Mouse (Mus musculus): ENCODE measurements around the gene Mak. TPM values are rescaled to one million over a fixed set of nuclear protein-coding genes. Genes with fewer than 3 reads are reported as not detected.

Gene Mak
- polyA plus RNA-seq, 1 experiment: not detected

- no peak for TF ChIP-seq POLR2A (IDR thresholded peaks at IDR 0.05; ENCODE audit: low read depth, low read length)
- TF ChIP-seq CTCF (IDR thresholded peaks at IDR 0.05; ENCODE audit: borderline replicate concordance, insufficient read depth, low read length): no peak
- no peak overlapping the region for H3K27ac ChIP-seq (ENCODE audit: insufficient read depth, low read length)
- H3K4me3 ChIP-seq (ENCODE audit: insufficient read depth, low read length): no peak overlapping the region
- H3K4me1 ChIP-seq (ENCODE audit: control insufficient read depth, insufficient read depth, low read length): no peaks in the 10 kb centered on the region
Observed at GRCm38 (mm10) chr13:41100031-41100430, 20.5 kb upstream of the Mak start.

- H3K4me1 ChIP-seq (ENCODE audit: control insufficient read depth, insufficient read depth, low read length): no peaks in the 10 kb centered on the region
- no peak overlapping the region for H3K27ac ChIP-seq (ENCODE audit: insufficient read depth, low read length)
- TF ChIP-seq CTCF (IDR thresholded peaks at IDR 0.05; ENCODE audit: borderline replicate concordance, insufficient read depth, low read length) (no peak), POLR2A (IDR thresholded peaks at IDR 0.05; ENCODE audit: low read depth, low read length) (no peak)
- H3K4me3 ChIP-seq (ENCODE audit: insufficient read depth, low read length): no peak overlapping the region
Observed at GRCm38 (mm10) chr13:41098325-41098724, 18.8 kb upstream of the Mak start.

GRCm38 (mm10) chr13:41097324-41098058 lies 18.0 kb upstream of the Mak start:
- H3K4me3 ChIP-seq (ENCODE audit: insufficient read depth, low read length): no peak overlapping the region
- no peak overlapping the region for H3K27ac ChIP-seq (ENCODE audit: insufficient read depth, low read length)
- no peak for TF ChIP-seq CTCF (IDR thresholded peaks at IDR 0.05; ENCODE audit: borderline replicate concordance, insufficient read depth, low read length)
- TF ChIP-seq POLR2A (IDR thresholded peaks at IDR 0.05; ENCODE audit: low read depth, low read length): no peak
- no peaks in the 10 kb centered on the region for H3K4me1 ChIP-seq (ENCODE audit: control insufficient read depth, insufficient read depth, low read length)

GRCm38 (mm10) chr13:41094160-41094559 lies 14.7 kb upstream of the Mak start:
- no peak overlapping the region for H3K4me3 ChIP-seq (ENCODE audit: insufficient read depth, low read length)
- TF ChIP-seq POLR2A (IDR thresholded peaks at IDR 0.05; ENCODE audit: low read depth, low read length) (no peak), CTCF (IDR thresholded peaks at IDR 0.05; ENCODE audit: borderline replicate concordance, insufficient read depth, low read length) (no peak)
- H3K4me1 ChIP-seq (ENCODE audit: control insufficient read depth, insufficient read depth, low read length): no peaks in the 10 kb centered on the region
- H3K27ac ChIP-seq (ENCODE audit: insufficient read depth, low read length): no peak overlapping the region

GRCm38 (mm10) chr13:41091271-41091670 lies 11.8 kb upstream of the Mak start:
- Histone ChIP-seq H3K4me3 (ENCODE audit: insufficient read depth, low read length) (no peak overlapping the region), H3K27ac (ENCODE audit: insufficient read depth, low read length) (no peak overlapping the region), H3K4me1 (ENCODE audit: control insufficient read depth, insufficient read depth, low read length) (no peaks in the 10 kb centered on the region)
- no peak for TF ChIP-seq POLR2A (IDR thresholded peaks at IDR 0.05; ENCODE audit: low read depth, low read length)
- TF ChIP-seq CTCF (IDR thresholded peaks at IDR 0.05; ENCODE audit: borderline replicate concordance, insufficient read depth, low read length): no peak

- H3K4me3 ChIP-seq (ENCODE audit: insufficient read depth, low read length): no peak overlapping the region
Observed at GRCm38 (mm10) chr13:41088746-41089145, 9.2 kb upstream of the Mak start.

GRCm38 (mm10) chr13:41085140-41085539 lies 5.6 kb upstream of the Mak start:
- TF ChIP-seq CTCF (IDR thresholded peaks at IDR 0.05; ENCODE audit: borderline replicate concordance, insufficient read depth, low read length) (no peak), POLR2A (IDR thresholded peaks at IDR 0.05; ENCODE audit: low read depth, low read length) (no peak)
- H3K4me1 ChIP-seq (ENCODE audit: control insufficient read depth, insufficient read depth, low read length): no peaks in the 10 kb centered on the region

More at GRCm38 (mm10) chr13:41088746-41089145, 9.2 kb upstream of the Mak start:
- TF ChIP-seq POLR2A (IDR thresholded peaks at IDR 0.05; ENCODE audit: low read depth, low read length) (no peak), CTCF (IDR thresholded peaks at IDR 0.05; ENCODE audit: borderline replicate concordance, insufficient read depth, low read length) (no peak)
- Histone ChIP-seq H3K4me1 (ENCODE audit: control insufficient read depth, insufficient read depth, low read length) (no peaks in the 10 kb centered on the region), H3K27ac (ENCODE audit: insufficient read depth, low read length) (no peak overlapping the region)

GRCm38 (mm10) chr13:41084521-41084920 lies 5.0 kb upstream of the Mak start:
- no peaks in the 10 kb centered on the region for H3K4me1 ChIP-seq (ENCODE audit: control insufficient read depth, insufficient read depth, low read length)

More at GRCm38 (mm10) chr13:41085140-41085539, 5.6 kb upstream of the Mak start:
- Histone ChIP-seq H3K27ac (ENCODE audit: insufficient read depth, low read length) (no peak overlapping the region), H3K4me3 (ENCODE audit: insufficient read depth, low read length) (no peak overlapping the region)

GRCm38 (mm10) chr13:41080700-41081099 lies 1.2 kb upstream of the Mak start:
- Histone ChIP-seq H3K4me1 (ENCODE audit: control insufficient read depth, insufficient read depth, low read length) (no peaks in the 10 kb centered on the region), H3K4me3 (ENCODE audit: insufficient read depth, low read length) (no peak overlapping the region), H3K27ac (ENCODE audit: insufficient read depth, low read length) (no peak overlapping the region)
- no peak for TF ChIP-seq POLR2A (IDR thresholded peaks at IDR 0.05; ENCODE audit: low read depth, low read length)
- TF ChIP-seq CTCF (IDR thresholded peaks at IDR 0.05; ENCODE audit: borderline replicate concordance, insufficient read depth, low read length): no peak

More at GRCm38 (mm10) chr13:41084521-41084920, 5.0 kb upstream of the Mak start:
- Histone ChIP-seq H3K27ac (ENCODE audit: insufficient read depth, low read length) (no peak overlapping the region), H3K4me3 (ENCODE audit: insufficient read depth, low read length) (no peak overlapping the region)
- TF ChIP-seq CTCF (IDR thresholded peaks at IDR 0.05; ENCODE audit: borderline replicate concordance, insufficient read depth, low read length) (no peak), POLR2A (IDR thresholded peaks at IDR 0.05; ENCODE audit: low read depth, low read length) (no peak)

GRCm38 (mm10) chr13:41079859-41080258 lies 353 bp upstream of the Mak start:
- TF ChIP-seq CTCF (IDR thresholded peaks at IDR 0.05; ENCODE audit: borderline replicate concordance, insufficient read depth, low read length) (no peak), POLR2A (IDR thresholded peaks at IDR 0.05; ENCODE audit: low read depth, low read length) (no peak)
- H3K4me1 ChIP-seq (ENCODE audit: control insufficient read depth, insufficient read depth, low read length): no peaks in the 10 kb centered on the region
- no peak overlapping the region for H3K4me3 ChIP-seq (ENCODE audit: insufficient read depth, low read length)
- H3K27ac ChIP-seq (ENCODE audit: insufficient read depth, low read length): no peak overlapping the region
